Mouse (Mus musculus): ENCODE measurements around the gene Tnfrsf21.

GRCm38 (mm10) chr17:43025819-43026593 lies 9.7 kb downstream of the Tnfrsf21 start:
- TF ChIP-seq POLR2A (IDR thresholded peaks at IDR 0.05; ENCODE audit: low read depth, low read length), result no peak
- TF ChIP-seq CTCF (conservative IDR thresholded peaks at IDR 0.05; ENCODE audit: insufficient read depth, insufficient read length, low read depth, low read length), result no peak
